Mouse (Mus musculus): ENCODE data around the gene Hist1h2bn. TPM values are rescaled to one million over a fixed set of nuclear protein-coding genes. Genes with fewer than 3 reads are reported as not detected.
A peak's percentile ranks its signal among the peaks of the same experiment; 100 is the strongest.
"Not testable (repeated sequence)": the region's sequence is repeated elsewhere in the genome, so short reads cannot be mapped to it uniquely, and the experiment has no call there.

Gene Hist1h2bn
- polyA plus RNA-seq, 1 experiment: 2.3 TPM

- Histone ChIP-seq H3K36me3 (ENCODE audit: control insufficient read depth, insufficient read depth, low read length) (no peaks in the 10 kb centered on the region), H3K27me3 (ENCODE audit: control insufficient read depth, insufficient read depth, low read length) (peaks cover 2% of the 10 kb centered on the region; the same call in 1 of the 2 replicates), H3K27ac (ENCODE audit: control insufficient read depth, insufficient read depth, low read depth, low read length) (peak within 1 kb of the TSS; percentile 82), H3K4me1 (ENCODE audit: control insufficient read depth, insufficient read depth, low read length) (peaks cover 17% of the 10 kb centered on the region), H3K4me3 (ENCODE audit: control insufficient read depth, low read depth, low read length) (peak within 1 kb of the TSS; percentile 82)
- TF ChIP-seq CTCF (IDR thresholded peaks at IDR 0.05; ENCODE audit: control insufficient read depth, insufficient read depth, insufficient replicate concordance, low read depth, low read length) (no peak), POLR2A (IDR thresholded peaks at IDR 0.05; ENCODE audit: control insufficient read depth, low read depth, low read length) (no peak)
These were observed 26.1 kb downstream of the Hist1h2bn start, which contains the start of gene Hist1h1b for GRCm38 (mm10) chr13:21779767-21780731. TSS of gene Hist1h1b (minus strand) at chr13:21780625.

- Histone ChIP-seq H3K4me1 (ENCODE audit: control insufficient read depth, insufficient read depth, low read length) (peaks cover 17% of the 10 kb centered on the region), H3K27me3 (ENCODE audit: control insufficient read depth, insufficient read depth, low read length) (peaks cover 2% of the 10 kb centered on the region; the same call in 1 of the 2 replicates), H3K36me3 (ENCODE audit: control insufficient read depth, insufficient read depth, low read length) (no peaks in the 10 kb centered on the region), H3K4me3 (ENCODE audit: control insufficient read depth, low read depth, low read length) (no peak overlapping the region), H3K27ac (ENCODE audit: control insufficient read depth, insufficient read depth, low read depth, low read length) (no peak overlapping the region)
- TF ChIP-seq POLR2A (IDR thresholded peaks at IDR 0.05; ENCODE audit: control insufficient read depth, low read depth, low read length): no peak
- no peak for TF ChIP-seq CTCF (IDR thresholded peaks at IDR 0.05; ENCODE audit: control insufficient read depth, insufficient read depth, insufficient replicate concordance, low read depth, low read length)
These were observed 27.2 kb downstream of the Hist1h2bn start for GRCm38 (mm10) chr13:21781021-21781555.

GRCm38 (mm10) chr13:21781639-21782038 is 27.7 kb downstream of the Hist1h2bn start:
- no peak overlapping the region for H3K27ac ChIP-seq (ENCODE audit: control insufficient read depth, insufficient read depth, low read depth, low read length)
- H3K4me3 ChIP-seq (ENCODE audit: control insufficient read depth, low read depth, low read length): no peak overlapping the region
- H3K4me1 ChIP-seq (ENCODE audit: control insufficient read depth, insufficient read depth, low read length): peaks cover 17% of the 10 kb centered on the region
- TF ChIP-seq POLR2A (IDR thresholded peaks at IDR 0.05; ENCODE audit: control insufficient read depth, low read depth, low read length): no peak
- TF ChIP-seq CTCF (IDR thresholded peaks at IDR 0.05; ENCODE audit: control insufficient read depth, insufficient read depth, insufficient replicate concordance, low read depth, low read length): no peak
- H3K36me3 ChIP-seq (ENCODE audit: control insufficient read depth, insufficient read depth, low read length): no peaks in the 10 kb centered on the region
- peaks cover 2% of the 10 kb centered on the region; the same call in 1 of the 2 replicates for H3K27me3 ChIP-seq (ENCODE audit: control insufficient read depth, insufficient read depth, low read length)

- Histone ChIP-seq H3K27ac (ENCODE audit: control insufficient read depth, insufficient read depth, low read depth, low read length) (peak overlapping the region; percentile 13; the same call in 1 of the 2 replicates), H3K4me3 (ENCODE audit: control insufficient read depth, low read depth, low read length) (peak overlapping the region; percentile 36), H3K4me1 (ENCODE audit: control insufficient read depth, insufficient read depth, low read length) (peaks cover 17% of the 10 kb centered on the region)
- H3K27me3 ChIP-seq (ENCODE audit: control insufficient read depth, insufficient read depth, low read length); H3K36me3 ChIP-seq (ENCODE audit: control insufficient read depth, insufficient read depth, low read length): not testable (repeated sequence)
These were observed 28.7 kb downstream of the Hist1h2bn start for GRCm38 (mm10) chr13:21782361-21783254.

- no peaks in the 10 kb centered on the region for H3K36me3 ChIP-seq (ENCODE audit: control insufficient read depth, insufficient read depth, low read length)
- peaks cover 17% of the 10 kb centered on the region for H3K4me1 ChIP-seq (ENCODE audit: control insufficient read depth, insufficient read depth, low read length)
- H3K4me3 ChIP-seq (ENCODE audit: control insufficient read depth, low read depth, low read length): peak within 1 kb of the TSS; percentile 36
- peaks cover 2% of the 10 kb centered on the region; the same call in 1 of the 2 replicates for H3K27me3 ChIP-seq (ENCODE audit: control insufficient read depth, insufficient read depth, low read length)
- H3K27ac ChIP-seq (ENCODE audit: control insufficient read depth, insufficient read depth, low read depth, low read length): peak within 1 kb of the TSS; percentile 25; the same call in 1 of the 2 replicates
- TF ChIP-seq POLR2A (IDR thresholded peaks at IDR 0.05; ENCODE audit: control insufficient read depth, low read depth, low read length) (no peak), CTCF (IDR thresholded peaks at IDR 0.05; ENCODE audit: control insufficient read depth, insufficient read depth, insufficient replicate concordance, low read depth, low read length) (no peak)
These were observed 29.3 kb downstream of the Hist1h2bn start, which contains the start of gene Hist1h3i for GRCm38 (mm10) chr13:21783255-21783617. TSS of gene Hist1h3i (minus strand) at chr13:21783370.

GRCm38 (mm10) chr13:21783734-21784161 is 29.8 kb downstream of the Hist1h2bn start:
- Histone ChIP-seq H3K27ac (ENCODE audit: control insufficient read depth, insufficient read depth, low read depth, low read length) (no peak overlapping the region), H3K4me3 (ENCODE audit: control insufficient read depth, low read depth, low read length) (no peak overlapping the region), H3K36me3 (ENCODE audit: control insufficient read depth, insufficient read depth, low read length) (no peaks in the 10 kb centered on the region), H3K27me3 (ENCODE audit: control insufficient read depth, insufficient read depth, low read length) (peaks cover 2% of the 10 kb centered on the region; the same call in 1 of the 2 replicates), H3K4me1 (ENCODE audit: control insufficient read depth, insufficient read depth, low read length) (peaks cover 17% of the 10 kb centered on the region)
- TF ChIP-seq POLR2A (IDR thresholded peaks at IDR 0.05; ENCODE audit: control insufficient read depth, low read depth, low read length) (no peak), CTCF (IDR thresholded peaks at IDR 0.05; ENCODE audit: control insufficient read depth, insufficient read depth, insufficient replicate concordance, low read depth, low read length) (no peak)

All from testis, adult 2 months (tissue).